Mouse (Mus musculus) olfactory bulb, adult 2 months (tissue): ENCODE data around the gene Zfp831.

Source experiments
- CTCF ChIP-seq: fragments of 200-500 bp; IDR thresholded peaks from 2 replicates; pipeline ENCODE4 v1.5.1; 2012; ENCODE audit warnings: low read depth, mild to moderate bottlenecking, low read length, moderate library complexity; ENCODE audit not compliant: insufficient read depth
- POLR2A ChIP-seq: fragments of 200-500 bp; IDR thresholded peaks from 2 replicates; pipeline ENCODE4 v1.6.1; 2012; ENCODE audit warnings: mild to moderate bottlenecking, low read depth, low read length, moderate library complexity; ENCODE audit not compliant: insufficient read depth

GRCm38 (mm10) chr2:174717857-174718256, 74.5 kb downstream of the Zfp831 start:
- TF ChIP-seq CTCF (no peak), POLR2A (no peak)
